Mouse (Mus musculus) lung, adult 10 weeks (tissue): Measurements from ENCODE around the gene Secisbp2. TPM values are rescaled to one million over a fixed set of nuclear protein-coding genes. Genes with fewer than 3 reads are reported as not detected.

ENCODE experiments used
- polyA plus RNA-seq: library from polyadenylated mRNA; stranded (reverse); fragments of 350-450 nt; fragmentation: Illumina TruSeq; extraction: RNeasy Lipid Tissue Mini Kit (QIAGEN cat#74804); gene quantifications from one replicate; pipeline ENCODE4 v1.2.3, GENCODE M21; 2014; ENCODE audit warnings: low read depth, low replicate concordance; ENCODE audit not compliant: insufficient read depth

The Secisbp2 gene
- polyA plus RNA-seq = 7.8 TPM

DNA sequence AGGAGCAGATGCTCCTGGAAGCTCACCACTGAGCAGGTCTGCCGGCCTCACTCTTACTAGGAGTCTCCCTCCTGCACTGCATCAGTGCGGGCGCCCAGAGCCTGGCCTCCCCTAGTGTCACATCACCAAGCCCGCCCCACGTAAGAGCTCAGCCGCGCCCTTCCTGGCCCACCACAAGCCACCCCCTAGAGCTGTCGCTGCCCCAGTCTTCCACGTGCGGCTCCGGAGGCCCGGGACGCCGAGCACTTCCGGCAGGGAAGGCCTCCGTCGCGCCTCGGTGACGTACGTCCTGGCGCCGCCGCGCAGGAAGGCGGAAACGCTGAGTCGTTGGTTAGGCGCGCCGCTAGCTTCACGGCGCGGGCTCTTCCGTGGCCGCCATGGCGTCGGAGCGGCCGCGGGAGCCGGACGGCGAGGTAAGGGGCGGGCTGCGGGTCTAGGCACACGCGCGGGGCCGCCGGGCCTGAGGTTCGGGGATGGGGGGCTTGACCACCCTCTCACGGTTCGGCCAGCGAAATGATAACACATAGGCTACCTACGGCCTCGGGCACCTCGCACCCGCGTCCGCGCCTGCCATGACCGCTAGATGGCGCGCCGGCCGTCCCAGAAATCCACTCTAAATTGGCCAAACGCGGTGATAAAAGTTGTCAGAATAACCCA, at the start of gene Secisbp2:
Gene Secisbp2 (plus strand): TSS at position 290 of the 657 bp plus-strand sequence.

DNA sequence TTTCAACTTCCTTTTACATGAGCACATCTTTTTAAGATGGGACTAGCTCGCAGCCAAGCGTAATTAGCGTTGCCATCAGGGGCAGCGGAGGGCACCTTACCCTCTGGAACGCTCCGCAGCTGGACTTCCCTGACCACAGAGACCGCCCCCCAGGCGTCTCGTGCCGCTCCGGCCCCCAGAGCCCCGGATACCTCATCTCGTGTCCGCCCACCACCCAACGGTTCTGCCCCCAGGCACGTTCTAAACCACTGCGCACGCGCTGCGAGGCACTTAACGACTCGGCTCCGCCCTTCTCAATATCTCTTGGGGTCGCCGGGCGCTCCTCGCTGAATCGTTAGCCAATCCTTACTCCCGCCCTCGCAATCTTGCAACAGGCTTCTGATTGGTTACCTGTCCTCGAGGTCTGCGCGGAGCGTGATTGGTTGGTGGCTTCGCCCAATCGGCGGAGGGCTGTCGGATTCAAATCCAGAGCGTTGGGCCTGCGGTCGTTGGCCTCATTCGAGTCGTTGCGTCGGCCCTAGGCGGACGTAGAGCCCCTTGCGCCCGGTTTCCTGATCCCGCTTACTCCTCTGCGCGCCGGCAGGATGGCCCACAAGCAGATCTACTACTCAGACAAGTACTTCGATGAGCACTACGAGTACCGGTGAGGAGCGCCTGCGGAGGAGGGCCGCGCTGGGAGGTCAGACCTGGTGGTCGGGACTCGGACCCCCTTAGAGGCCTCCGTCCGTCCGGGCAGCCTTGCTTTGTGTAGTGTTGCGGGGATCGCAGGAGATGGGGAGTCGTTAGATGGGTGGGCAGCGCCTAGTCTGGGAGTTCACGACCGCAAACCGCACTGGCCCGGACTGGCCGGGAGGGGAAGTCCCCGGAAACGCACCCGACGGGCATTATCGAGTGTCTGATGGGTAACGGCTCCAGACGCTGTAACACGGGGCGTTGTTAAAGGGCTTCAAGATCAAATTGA, 6.4 kb upstream of the Secisbp2 start, which contains the start of gene Cks2:
Gene Cks2 (plus strand): TSS at position 404 of the 961 bp plus-strand sequence.

Other genes starting within 250 kb of the Secisbp2 start
- 15.8 TPM for gene S1pr3, start 243.1 kb upstream of the Secisbp2 start, polyA plus RNA-seq
- gene Shc3, start 82.3 kb upstream of the Secisbp2 start, polyA plus RNA-seq = not detected
- 12.2 TPM for gene Cks2, start 6.5 kb upstream of the Secisbp2 start, polyA plus RNA-seq
- 7.0 TPM for gene Sema4d, start 142.1 kb downstream of the Secisbp2 start, polyA plus RNA-seq
- 34.2 TPM for gene Gadd45g, start 195.0 kb downstream of the Secisbp2 start, polyA plus RNA-seq